Mouse (Mus musculus): Measurements from ENCODE around the gene Itga10. TPM values are rescaled to one million over a fixed set of nuclear protein-coding genes. Genes with fewer than 3 reads are reported as not detected.
"Not testable (repeated sequence)": the region's sequence is repeated elsewhere in the genome, so short reads cannot be mapped to it uniquely, and the experiment has no call there.

Gene Itga10
- polyA plus RNA-seq, 1 experiment, result 0.49 TPM

DNA sequence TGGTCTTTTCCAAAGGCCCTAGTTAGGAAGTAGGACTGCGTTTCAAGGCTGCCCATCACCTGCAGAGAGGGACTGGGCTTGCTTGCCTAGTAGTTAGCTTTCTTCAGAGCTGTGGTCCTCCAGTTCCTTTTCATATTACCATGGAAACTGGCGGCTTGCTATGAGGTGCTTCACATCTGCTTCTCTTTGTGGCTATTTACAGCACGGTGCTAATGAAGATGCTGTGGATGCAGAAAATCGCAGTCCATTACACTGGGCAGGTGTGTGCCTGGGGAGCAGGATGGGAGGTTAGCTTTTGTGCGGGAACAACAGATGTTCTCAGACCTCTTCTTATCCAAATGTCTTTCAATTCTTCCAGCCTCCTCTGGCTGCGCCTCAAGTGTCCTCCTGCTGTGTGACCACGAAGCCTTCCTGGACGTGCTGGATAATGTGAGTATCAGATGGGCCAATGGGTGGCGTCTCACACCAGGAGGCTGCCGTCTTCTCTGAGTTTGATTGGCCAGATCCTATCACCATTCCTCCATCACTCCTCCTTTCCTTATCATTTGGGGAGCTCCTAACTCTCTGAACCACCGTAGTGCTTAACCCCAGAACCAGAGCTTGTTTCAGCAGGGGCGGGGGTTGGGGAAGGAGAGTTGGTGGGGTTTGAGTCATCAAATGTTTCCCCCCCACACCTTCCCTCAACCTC lies 35.0 kb downstream of the Itga10 start:
- Histone ChIP-seq H3K4me3 (ENCODE audit: low read depth, low read length) (no peak overlapping the region), H3K4me1 (ENCODE audit: control insufficient read depth, insufficient read depth, insufficient read length, low read length) (peaks cover 8% of the 10 kb centered on the region), H3K27ac (ENCODE audit: insufficient read depth, low read depth, low read length) (no peak overlapping the region), H3K27me3 (ENCODE audit: control insufficient read depth, insufficient read depth, low read length) (peaks cover 9% of the 10 kb centered on the region; the same call in 1 of the 2 replicates), H3K36me3 (ENCODE audit: control insufficient read depth, insufficient read depth, low read length) (no peaks in the 10 kb centered on the region)
- TF ChIP-seq POLR2A (IDR thresholded peaks at IDR 0.05; ENCODE audit: low read depth, low read length) (no peak), CTCF (IDR thresholded peaks at IDR 0.05; ENCODE audit: extremely low read depth, insufficient read length, insufficient replicate concordance, low read depth, low read length) (no peak)
- WGBS, result 62% methylated on average over 12 of the region's 12 CpGs

- peaks cover 11% of the 10 kb centered on the region; the same call in 1 of the 2 replicates for H3K27me3 ChIP-seq (ENCODE audit: control insufficient read depth, insufficient read depth, low read length)
- WGBS, result 86% methylated on average over 3 of the region's 3 CpGs
- H3K4me1 ChIP-seq (ENCODE audit: control insufficient read depth, insufficient read depth, insufficient read length, low read length), result peaks cover 5% of the 10 kb centered on the region
- H3K27ac ChIP-seq (ENCODE audit: insufficient read depth, low read depth, low read length), result no peak overlapping the region
- H3K36me3 ChIP-seq (ENCODE audit: control insufficient read depth, insufficient read depth, low read length), result no peaks in the 10 kb centered on the region
- H3K4me3 ChIP-seq (ENCODE audit: low read depth, low read length), result no peak overlapping the region
- TF ChIP-seq POLR2A (IDR thresholded peaks at IDR 0.05; ENCODE audit: low read depth, low read length) (no peak), CTCF (IDR thresholded peaks at IDR 0.05; ENCODE audit: extremely low read depth, insufficient read length, insufficient replicate concordance, low read depth, low read length) (no peak)
Observed at GRCm38 (mm10) chr3:96683496-96683895, 38.1 kb downstream of the Itga10 start.

GRCm38 (mm10) chr3:96684151-96684821 lies 38.9 kb downstream of the Itga10 start:
- Histone ChIP-seq H3K4me3 (ENCODE audit: low read depth, low read length) (peak overlapping the region; percentile 33; the same call in 1 of the 2 replicates), H3K27ac (ENCODE audit: insufficient read depth, low read depth, low read length) (no peak overlapping the region), H3K36me3 (ENCODE audit: control insufficient read depth, insufficient read depth, low read length) (no peaks in the 10 kb centered on the region), H3K4me1 (ENCODE audit: control insufficient read depth, insufficient read depth, insufficient read length, low read length) (peaks cover 3% of the 10 kb centered on the region; the same call in 1 of the 2 replicates), H3K27me3 (ENCODE audit: control insufficient read depth, insufficient read depth, low read length) (peaks cover 13% of the 10 kb centered on the region; the same call in 1 of the 2 replicates)
- TF ChIP-seq POLR2A (IDR thresholded peaks at IDR 0.05; ENCODE audit: low read depth, low read length), result no peak
- 56% methylated on average over 17 of the region's 17 CpGs for WGBS

DNA sequence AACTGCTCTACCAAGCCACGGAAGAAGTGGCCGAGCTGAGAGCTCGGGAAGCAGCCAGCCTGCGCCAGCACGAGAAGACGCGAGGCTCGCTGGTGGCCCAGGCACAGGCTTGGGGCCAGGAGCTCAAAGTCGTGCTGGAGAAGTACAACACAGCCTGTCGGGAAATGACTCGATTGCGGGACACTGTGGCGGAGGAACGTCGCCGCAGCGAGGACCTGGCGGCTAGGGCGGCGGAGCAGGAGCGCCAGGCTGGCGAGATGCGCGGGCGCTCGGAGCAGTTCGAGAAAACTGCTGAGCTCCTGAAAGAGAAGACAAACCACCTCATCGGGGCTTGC lies 39.4 kb downstream of the Itga10 start:
- Histone ChIP-seq H3K4me3 (ENCODE audit: low read depth, low read length) (peak overlapping the region; percentile 33), H3K27ac (ENCODE audit: insufficient read depth, low read depth, low read length) (no peak overlapping the region), H3K27me3 (ENCODE audit: control insufficient read depth, insufficient read depth, low read length) (peaks cover 16% of the 10 kb centered on the region), H3K36me3 (ENCODE audit: control insufficient read depth, insufficient read depth, low read length) (no peaks in the 10 kb centered on the region), H3K4me1 (ENCODE audit: control insufficient read depth, insufficient read depth, insufficient read length, low read length) (peaks cover 3% of the 10 kb centered on the region; the same call in 1 of the 2 replicates)
- 12% methylated on average over 28 of the region's 28 CpGs for WGBS
- TF ChIP-seq CTCF (IDR thresholded peaks at IDR 0.05; ENCODE audit: extremely low read depth, insufficient read length, insufficient replicate concordance, low read depth, low read length) (no peak), POLR2A (IDR thresholded peaks at IDR 0.05; ENCODE audit: low read depth, low read length) (no peak)

- H3K4me1 ChIP-seq (ENCODE audit: control insufficient read depth, insufficient read depth, insufficient read length, low read length); H3K27ac ChIP-seq (ENCODE audit: insufficient read depth, low read depth, low read length); H3K36me3 ChIP-seq (ENCODE audit: control insufficient read depth, insufficient read depth, low read length); H3K4me3 ChIP-seq (ENCODE audit: low read depth, low read length): not testable (repeated sequence)
- WGBS, result 89% methylated on average over 5 of the region's 5 CpGs
- peaks cover 16% of the 10 kb centered on the region for H3K27me3 ChIP-seq (ENCODE audit: control insufficient read depth, insufficient read depth, low read length)
Observed at GRCm38 (mm10) chr3:96686057-96686456, 40.7 kb downstream of the Itga10 start.

DNA sequence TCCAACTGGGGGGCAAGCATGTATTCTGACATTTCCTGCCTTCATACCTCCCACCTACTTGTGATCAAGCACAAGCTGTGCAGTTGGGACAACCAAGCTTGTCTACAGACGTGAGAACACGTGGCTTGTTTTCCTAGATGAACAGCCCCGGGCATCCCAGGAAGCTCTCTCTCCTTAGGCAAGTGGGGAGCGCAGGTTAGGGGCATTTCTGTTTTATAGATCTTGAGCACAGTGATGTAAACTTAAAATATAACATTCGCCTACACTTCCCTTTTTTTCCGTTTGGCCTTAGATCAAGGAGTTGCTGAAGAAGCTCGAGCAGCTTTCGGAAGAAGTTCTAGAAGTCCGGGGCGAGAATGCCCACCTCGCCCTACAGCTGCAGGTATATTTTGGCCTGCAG lies 43.5 kb downstream of the Itga10 start:
- 74% methylated on average over 11 of the region's 11 CpGs for WGBS
- Histone ChIP-seq H3K4me1 (ENCODE audit: control insufficient read depth, insufficient read depth, insufficient read length, low read length) (peaks cover 4% of the 10 kb centered on the region; the same call in 1 of the 2 replicates), H3K27ac (ENCODE audit: insufficient read depth, low read depth, low read length) (no peak overlapping the region), H3K4me3 (ENCODE audit: low read depth, low read length) (no peak overlapping the region), H3K36me3 (ENCODE audit: control insufficient read depth, insufficient read depth, low read length) (no peaks in the 10 kb centered on the region), H3K27me3 (ENCODE audit: control insufficient read depth, insufficient read depth, low read length) (peaks cover 16% of the 10 kb centered on the region)
- no peak for TF ChIP-seq POLR2A (IDR thresholded peaks at IDR 0.05; ENCODE audit: low read depth, low read length)
- no peak for TF ChIP-seq CTCF (IDR thresholded peaks at IDR 0.05; ENCODE audit: extremely low read depth, insufficient read length, insufficient replicate concordance, low read depth, low read length)

DNA sequence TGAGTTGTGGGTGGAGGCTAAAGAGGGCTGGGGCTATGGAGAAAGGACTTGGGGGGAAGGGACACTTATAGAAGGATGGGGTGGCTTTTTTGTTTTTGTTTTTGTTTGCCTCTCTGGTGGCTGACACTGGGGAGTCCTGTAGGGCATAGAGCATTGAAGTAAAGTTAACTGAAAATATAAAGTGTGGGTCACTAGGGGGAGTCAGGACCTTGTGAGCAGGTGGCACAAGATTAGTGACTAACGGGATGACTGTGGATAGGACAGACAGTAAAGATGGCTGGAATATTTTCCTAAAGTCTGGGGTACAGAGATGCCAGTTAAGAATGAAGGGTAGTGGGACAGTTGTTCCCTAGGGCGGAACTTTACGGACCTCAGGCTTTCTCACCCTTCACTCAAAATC lies 44.9 kb downstream of the Itga10 start:
- Histone ChIP-seq H3K27me3 (ENCODE audit: control insufficient read depth, insufficient read depth, low read length) (peaks cover 9% of the 10 kb centered on the region), H3K4me1 (ENCODE audit: control insufficient read depth, insufficient read depth, insufficient read length, low read length) (0 out of 2 replicates have a peak, but pooled peaks cover 2% of the 10 kb centered on the region), H3K36me3 (ENCODE audit: control insufficient read depth, insufficient read depth, low read length) (no peaks in the 10 kb centered on the region), H3K4me3 (ENCODE audit: low read depth, low read length) (no peak overlapping the region), H3K27ac (ENCODE audit: insufficient read depth, low read depth, low read length) (no peak overlapping the region)
- no peak for TF ChIP-seq POLR2A (IDR thresholded peaks at IDR 0.05; ENCODE audit: low read depth, low read length)
- 41% methylated on average over 3 of the region's 3 CpGs for WGBS
